Mouse (Mus musculus) lung, embryonic 14.5 days (tissue): ENCODE measurements around the gene Jun. TPM values are rescaled to one million over a fixed set of nuclear protein-coding genes. Genes with fewer than 3 reads are reported as not detected.
A peak's percentile ranks its signal among the peaks of the same experiment; 100 is the strongest.

Source experiments
- ATAC-seq: fragments of 200-750 bp; cut with Nextera tagmentation; 2 replicates; pipeline ENCODE4 v1.8.0; 2017; ENCODE audit warnings: mild to moderate bottlenecking, moderate TSS enrichment, moderate library complexity; ENCODE audit not compliant: insufficient read depth
- DNase-seq: peaks from one replicate; pipeline ENCODE4 v3.0.0-alpha.2; 2015
- H3K27ac ChIP-seq: fragments of 300-500 bp; sonication (generic); 2 replicates; pipeline ENCODE4 v1.5.1; 2014; ENCODE audit warnings: low read depth, mild to moderate bottlenecking, moderate library complexity
- H3K27me3 ChIP-seq: fragments of 300-500 bp; sonication (generic); 2 replicates; pipeline ENCODE4 v1.6.1; 2014; ENCODE audit warnings: low read length, control low read depth; ENCODE audit not compliant: insufficient read depth
- H3K36me3 ChIP-seq: fragments of 300-500 bp; sonication (generic); 2 replicates; pipeline ENCODE4 v1.6.1; 2014; ENCODE audit warnings: control low read depth; ENCODE audit not compliant: insufficient read depth
- H3K4me1 ChIP-seq: fragments of 300-500 bp; sonication (generic); 2 replicates; pipeline ENCODE4 v1.6.1; 2014; ENCODE audit warnings: antibody characterized with exemption, control low read depth; ENCODE audit not compliant: insufficient read depth
- H3K4me2 ChIP-seq: fragments of 300-500 bp; sonication (generic); 2 replicates; pipeline ENCODE4 v1.6.1; 2014; ENCODE audit warnings: mild to moderate bottlenecking
- H3K4me3 ChIP-seq: fragments of 300-500 bp; sonication (generic); 2 replicates; pipeline ENCODE4 v1.5.1; 2014; ENCODE audit warnings: low read depth, low read length
- H3K9ac ChIP-seq: fragments of 300-500 bp; sonication (generic); 2 replicates; pipeline ENCODE4 v1.6.1; 2014
- H3K9me3 ChIP-seq: fragments of 300-500 bp; sonication (generic); 2 replicates; pipeline ENCODE4 v1.6.1; 2016; ENCODE audit warnings: low read depth, low read length, control low read depth
- CTCF ChIP-seq: IDR thresholded peaks from 2 replicates; pipeline ENCODE4 v1.5.1; 2016; ENCODE audit warnings: antibody characterized with exemption, low read depth
- WGBS: fragments of 180-500 bp; shearing (Covaris S2); extraction: QIAGEN DNeasy Blood & Tissue Kit; methylation state at CpG from one replicate; pipeline ENCODE4 v1.1.7; 2014; 5-methylcytosine and 5-hydroxymethylcytosine counted together
- polyA plus RNA-seq: library from polyadenylated mRNA; unstranded; fragments of >200 nt; fragmentation: Nextera tagmentation; extraction: Ambion mirVana; gene quantifications from 2 replicates; pipeline ENCODE4 v1.2.1, GENCODE M21; 2014

Gene Jun
- polyA plus RNA-seq, 1 experiment from 2014 or later = 71.5 TPM

GRCm38 (mm10) chr4:95074319-95074718, 22.3 kb upstream of the Jun start:
- peaks cover 4% of the 10 kb centered on the region for H3K4me1 ChIP-seq
- 78% methylated on average over 6 of the region's 6 CpGs for WGBS
- TF ChIP-seq CTCF = no peak
- ATAC-seq (no peak), DNase-seq (no peak)
- H3K27me3 ChIP-seq = no peaks in the 10 kb centered on the region
- no peak overlapping the region for H3K4me2 ChIP-seq
- no peak overlapping the region for H3K9ac ChIP-seq
- no peak overlapping the region for H3K4me3 ChIP-seq
- H3K27ac ChIP-seq = no peak overlapping the region
- no peaks in the 10 kb centered on the region for H3K36me3 ChIP-seq
- no peaks in the 10 kb centered on the region for H3K9me3 ChIP-seq

GRCm38 (mm10) chr4:95073214-95073750, 21.3 kb upstream of the Jun start:
- H3K27ac ChIP-seq = no peak overlapping the region; the same call in 1 of the 2 replicates

GRCm38 (mm10) chr4:95070407-95070806, 18.4 kb upstream of the Jun start:
- Histone ChIP-seq H3K9me3 (no peaks in the 10 kb centered on the region), H3K4me3 (no peak overlapping the region), H3K27ac (no peak overlapping the region), H3K36me3 (no peaks in the 10 kb centered on the region), H3K4me2 (no peak overlapping the region), H3K27me3 (no peaks in the 10 kb centered on the region), H3K4me1 (no peaks in the 10 kb centered on the region), H3K9ac (no peak overlapping the region)
- TF ChIP-seq CTCF = no peak
- 59% methylated on average over 5 of the region's 5 CpGs for WGBS
- ATAC-seq (no peak), DNase-seq (no peak)

More at GRCm38 (mm10) chr4:95073214-95073750, 21.3 kb upstream of the Jun start:
- H3K27me3 ChIP-seq = no peaks in the 10 kb centered on the region
- H3K4me3 ChIP-seq = no peak overlapping the region
- TF ChIP-seq CTCF = no peak
- no peaks in the 10 kb centered on the region for H3K4me1 ChIP-seq
- no peak for ATAC-seq
- 73% methylated on average over 10 of the region's 10 CpGs for WGBS
- no peaks in the 10 kb centered on the region for H3K9me3 ChIP-seq
- no peak overlapping the region for H3K4me2 ChIP-seq
- no peak overlapping the region for H3K9ac ChIP-seq
- no peaks in the 10 kb centered on the region for H3K36me3 ChIP-seq
- DNase-seq = no peak

- TF ChIP-seq CTCF = no peak
- Histone ChIP-seq H3K9ac (no peak overlapping the region), H3K36me3 (no peaks in the 10 kb centered on the region), H3K4me2 (no peak overlapping the region), H3K4me3 (no peak overlapping the region), H3K27ac (no peak overlapping the region), H3K4me1 (no peaks in the 10 kb centered on the region), H3K27me3 (no peaks in the 10 kb centered on the region), H3K9me3 (no peaks in the 10 kb centered on the region)
- ATAC-seq (peak; percentile 24; the same call in 1 of the 2 replicates), DNase-seq (no peak)
- WGBS = 60% methylated on average over 8 of the region's 8 CpGs
These were observed 16.3 kb upstream of the Jun start for GRCm38 (mm10) chr4:95068045-95068948.

- Histone ChIP-seq H3K4me3 (no peak overlapping the region), H3K4me2 (no peak overlapping the region), H3K36me3 (no peaks in the 10 kb centered on the region), H3K9me3 (no peaks in the 10 kb centered on the region), H3K27me3 (no peaks in the 10 kb centered on the region), H3K9ac (no peak overlapping the region), H3K4me1 (no peaks in the 10 kb centered on the region), H3K27ac (no peak overlapping the region)
- TF ChIP-seq CTCF = no peak
- WGBS = 74% methylated on average over 2 of the region's 2 CpGs
- no peak for ATAC-seq
- no peak for DNase-seq
These were observed 11.7 kb upstream of the Jun start for GRCm38 (mm10) chr4:95063609-95064210.

GRCm38 (mm10) chr4:95062873-95063272, 10.9 kb upstream of the Jun start:
- Histone ChIP-seq H3K27ac (no peak overlapping the region), H3K4me3 (no peak overlapping the region), H3K9me3 (no peaks in the 10 kb centered on the region), H3K4me2 (no peak overlapping the region), H3K4me1 (no peaks in the 10 kb centered on the region), H3K9ac (no peak overlapping the region), H3K36me3 (no peaks in the 10 kb centered on the region), H3K27me3 (no peaks in the 10 kb centered on the region)
- TF ChIP-seq CTCF = no peak
- 58% methylated on average over 9 of the region's 9 CpGs for WGBS
- DNase-seq = peak; percentile 81
- ATAC-seq = peak; percentile 47

GRCm38 (mm10) chr4:95057264-95057663, 5.2 kb upstream of the Jun start:
- no peak overlapping the region for H3K4me3 ChIP-seq
- 0 out of 2 replicates have a peak, but pooled peaks cover 4% of the 10 kb centered on the region for H3K4me1 ChIP-seq
- WGBS = 40% methylated on average over 4 of the region's 4 CpGs
- H3K9ac ChIP-seq = no peak overlapping the region
- H3K27ac ChIP-seq = no peak overlapping the region
- no peak for TF ChIP-seq CTCF
- H3K36me3 ChIP-seq = no peaks in the 10 kb centered on the region
- no peaks in the 10 kb centered on the region for H3K27me3 ChIP-seq
- DNase-seq (no peak), ATAC-seq (no peak)
- no peaks in the 10 kb centered on the region for H3K9me3 ChIP-seq
- H3K4me2 ChIP-seq = no peak overlapping the region
